Mouse (Mus musculus): ENCODE results near the gene Rnf114. TPM values are rescaled to one million over a fixed set of nuclear protein-coding genes. Genes with fewer than 3 reads are reported as not detected.

The Rnf114 gene
- polyA plus RNA-seq, 1 experiment from 2014 or later: 135 TPM

- 74% methylated on average over 4 of the region's 4 CpGs for WGBS
- no peaks in the 10 kb centered on the region for H3K9me3 ChIP-seq
- no peaks in the 10 kb centered on the region for H3K27me3 ChIP-seq
- H3K27ac ChIP-seq (replicated peaks): no peak overlapping the region
- H3K9ac ChIP-seq (replicated peaks): peak overlapping the region; percentile 94
- H3K36me3 ChIP-seq: 0 out of 2 replicates have a peak, but pooled peaks cover 12% of the 10 kb centered on the region
- H3K4me2 ChIP-seq (replicated peaks): peak overlapping the region; percentile 99
- peaks cover 22% of the 10 kb centered on the region for H3K4me1 ChIP-seq
- H3K4me3 ChIP-seq: peak overlapping the region; percentile 88; the same call in 1 of the 2 replicates
- no peak for ATAC-seq (ENCODE audit: low FRiP score, low read depth)
Measured at GRCm38 (mm10) chr2:167490813-167491525, 1.5 kb upstream of the Rnf114 start.

- H3K4me1 ChIP-seq: peaks cover 22% of the 10 kb centered on the region
- H3K36me3 ChIP-seq: 0 out of 2 replicates have a peak, but pooled peaks cover 7% of the 10 kb centered on the region
- peak within 1 kb of the TSS; percentile 88 for H3K4me3 ChIP-seq
- ATAC-seq (ENCODE audit: low FRiP score, low read depth): peak; percentile 81
- H3K9me3 ChIP-seq: no peaks in the 10 kb centered on the region
- 1% methylated on average over 63 of the region's 63 CpGs for WGBS
- peak within 1 kb of the TSS; percentile 99 for H3K4me2 ChIP-seq (replicated peaks)
- H3K27me3 ChIP-seq: no peaks in the 10 kb centered on the region
- peak within 1 kb of the TSS; percentile 94 for H3K9ac ChIP-seq (replicated peaks)
- H3K27ac ChIP-seq (replicated peaks): peak within 1 kb of the TSS; percentile 99
Measured at GRCm38 (mm10) chr2:167492713-167493636, 530 bp downstream of the Rnf114 start, which contains the start of gene Spata2. Gene Spata2, minus strand, starts transcription at chr2:167492887.

- Histone ChIP-seq H3K9me3 (no peaks in the 10 kb centered on the region), H3K36me3 (0 out of 2 replicates have a peak, but pooled peaks cover 4% of the 10 kb centered on the region), H3K27me3 (no peaks in the 10 kb centered on the region), H3K27ac (replicated peaks) (no peak overlapping the region), H3K4me1 (peaks cover 13% of the 10 kb centered on the region), H3K4me2 (replicated peaks) (no peak overlapping the region), H3K9ac (replicated peaks) (no peak overlapping the region), H3K4me3 (no peak overlapping the region)
- no peak for ATAC-seq (ENCODE audit: low FRiP score, low read depth)
- 87% methylated on average over 7 of the region's 7 CpGs for whole genome bisulfite sequencing
Measured at GRCm38 (mm10) chr2:167496437-167496836, 4.0 kb downstream of the Rnf114 start.

- no peak overlapping the region for H3K4me2 ChIP-seq (replicated peaks)
- WGBS: 75% methylated on average over 5 of the region's 5 CpGs
- no peaks in the 10 kb centered on the region for H3K27me3 ChIP-seq
- 0 out of 2 replicates have a peak, but pooled peaks cover 6% of the 10 kb centered on the region for H3K4me1 ChIP-seq
- no peak for ATAC-seq (ENCODE audit: low FRiP score, low read depth)
- 0 out of 2 replicates have a peak, but pooled peaks cover 4% of the 10 kb centered on the region for H3K36me3 ChIP-seq
- H3K4me3 ChIP-seq: no peak overlapping the region
- H3K27ac ChIP-seq (replicated peaks): no peak overlapping the region
- no peaks in the 10 kb centered on the region for H3K9me3 ChIP-seq
- no peak overlapping the region for H3K9ac ChIP-seq (replicated peaks)
Measured at GRCm38 (mm10) chr2:167497272-167497671, 4.8 kb downstream of the Rnf114 start.

- H3K27me3 ChIP-seq: no peaks in the 10 kb centered on the region
Measured at GRCm38 (mm10) chr2:167502554-167503252, 10.3 kb downstream of the Rnf114 start.

GRCm38 (mm10) chr2:167503253-167503895 is 10.9 kb downstream of the Rnf114 start:
- peaks cover 28% of the 10 kb centered on the region for H3K4me1 ChIP-seq
- under 1% methylated on average over 81 of the region's 85 CpGs for WGBS
- H3K4me2 ChIP-seq (replicated peaks): peak overlapping the region; percentile 92
- H3K4me3 ChIP-seq: peak overlapping the region; percentile 95
- H3K9ac ChIP-seq (replicated peaks): peak overlapping the region; percentile 95
- peaks cover 21% of the 10 kb centered on the region for H3K36me3 ChIP-seq
- H3K27ac ChIP-seq (replicated peaks): peak overlapping the region; percentile 80
- no peaks in the 10 kb centered on the region for H3K9me3 ChIP-seq
- peak; percentile 88 for ATAC-seq (ENCODE audit: low FRiP score, low read depth)
- H3K27me3 ChIP-seq: no peaks in the 10 kb centered on the region

More at GRCm38 (mm10) chr2:167502554-167503252, 10.3 kb downstream of the Rnf114 start:
- no peaks in the 10 kb centered on the region for H3K9me3 ChIP-seq
- peak overlapping the region; percentile 95 for H3K4me3 ChIP-seq
- peak overlapping the region; percentile 92 for H3K4me2 ChIP-seq (replicated peaks)
- peak overlapping the region; percentile 95 for H3K9ac ChIP-seq (replicated peaks)
- H3K36me3 ChIP-seq: peaks cover 15% of the 10 kb centered on the region
- 0 out of 2 replicates have a peak overlapping the region, but pooled peaks have one; percentile 80 for H3K27ac ChIP-seq (replicated peaks)
- WGBS: 54% methylated on average over 13 of the region's 13 CpGs
- ATAC-seq (ENCODE audit: low FRiP score, low read depth): no peak
- H3K4me1 ChIP-seq: peaks cover 28% of the 10 kb centered on the region

GRCm38 (mm10) chr2:167503896-167504349 is 11.5 kb downstream of the Rnf114 start:
- Histone ChIP-seq H3K4me3 (peak overlapping the region; percentile 95), H3K27ac (replicated peaks) (peak overlapping the region; percentile 80), H3K27me3 (no peaks in the 10 kb centered on the region), H3K4me2 (replicated peaks) (peak overlapping the region; percentile 92), H3K9me3 (no peaks in the 10 kb centered on the region), H3K9ac (replicated peaks) (peak overlapping the region; percentile 95), H3K4me1 (peaks cover 28% of the 10 kb centered on the region), H3K36me3 (peaks cover 27% of the 10 kb centered on the region)
- under 1% methylated on average over 32 of the region's 32 CpGs for WGBS
- ATAC-seq (ENCODE audit: low FRiP score, low read depth): peak; percentile 21

GRCm38 (mm10) chr2:167505127-167505526 is 12.7 kb downstream of the Rnf114 start:
- Histone ChIP-seq H3K4me1 (peaks cover 28% of the 10 kb centered on the region), H3K36me3 (peaks cover 39% of the 10 kb centered on the region), H3K4me2 (replicated peaks) (peak overlapping the region; percentile 92), H3K9me3 (no peaks in the 10 kb centered on the region), H3K27me3 (no peaks in the 10 kb centered on the region), H3K4me3 (peak overlapping the region; percentile 95), H3K27ac (replicated peaks) (no peak overlapping the region), H3K9ac (replicated peaks) (0 out of 2 replicates have a peak overlapping the region, but pooled peaks have one; percentile 11)
- no peak for ATAC-seq (ENCODE audit: low FRiP score, low read depth)
- 85% methylated on average over 3 of the region's 3 CpGs for WGBS

GRCm38 (mm10) chr2:167506546-167507260 is 14.3 kb downstream of the Rnf114 start:
- no peaks in the 10 kb centered on the region for H3K9me3 ChIP-seq
- no peak overlapping the region for H3K27ac ChIP-seq (replicated peaks)
- H3K4me3 ChIP-seq: no peak overlapping the region
- no peaks in the 10 kb centered on the region for H3K27me3 ChIP-seq
- no peak overlapping the region for H3K4me2 ChIP-seq (replicated peaks)
- no peak overlapping the region for H3K9ac ChIP-seq (replicated peaks)
- H3K4me1 ChIP-seq: peaks cover 28% of the 10 kb centered on the region
- 96% methylated on average over 10 of the region's 10 CpGs for WGBS
- ATAC-seq (ENCODE audit: low FRiP score, low read depth): no peak
- peaks cover 54% of the 10 kb centered on the region for H3K36me3 ChIP-seq

- Histone ChIP-seq H3K36me3 (peaks cover 65% of the 10 kb centered on the region), H3K27ac (replicated peaks) (no peak overlapping the region), H3K4me3 (no peak overlapping the region), H3K9ac (replicated peaks) (no peak overlapping the region), H3K9me3 (no peaks in the 10 kb centered on the region), H3K4me2 (replicated peaks) (no peak overlapping the region), H3K27me3 (no peaks in the 10 kb centered on the region), H3K4me1 (peaks cover 28% of the 10 kb centered on the region)
- no peak for ATAC-seq (ENCODE audit: low FRiP score, low read depth)
- WGBS: 98% methylated on average over 3 of the region's 3 CpGs
Measured at GRCm38 (mm10) chr2:167507719-167508385, 15.4 kb downstream of the Rnf114 start.
